Mouse (Mus musculus) midbrain, embryonic 15.5 days (tissue): Measurements from ENCODE around the gene Ctnnb1. TPM values are rescaled to one million over a fixed set of nuclear protein-coding genes. Genes with fewer than 3 reads are reported as not detected.
"Not testable (repeated sequence)": the region's sequence is repeated elsewhere in the genome, so short reads cannot be mapped to it uniquely, and the experiment has no call there.

ENCODE experiments used
- ATAC-seq: fragments of 200-750 bp; cut with Nextera tagmentation; replicated peaks from 2 replicates; pipeline ENCODE4 v1.8.0; 2017; ENCODE audit warnings: moderate TSS enrichment
- H3K27ac ChIP-seq: fragments of 300-500 bp; sonication (generic); 2 replicates; pipeline ENCODE4 v1.5.1; 2015; ENCODE audit warnings: mild to moderate bottlenecking, inconsistent platforms
- H3K27me3 ChIP-seq: fragments of 300-500 bp; sonication (generic); replicated peaks from 2 replicates; pipeline ENCODE4 v1.6.1; 2015; ENCODE audit warnings: inconsistent platforms
- H3K36me3 ChIP-seq: fragments of 300-500 bp; sonication (generic); replicated peaks from 2 replicates; pipeline ENCODE4 v1.6.1; 2015; ENCODE audit warnings: inconsistent platforms
- H3K4me1 ChIP-seq: fragments of 300-500 bp; sonication (generic); 2 replicates; pipeline ENCODE4 v1.6.1; 2015; ENCODE audit warnings: inconsistent platforms
- H3K4me2 ChIP-seq: fragments of 300-500 bp; sonication (generic); 2 replicates; pipeline ENCODE4 v1.6.1; 2015; ENCODE audit warnings: inconsistent platforms, mild to moderate bottlenecking, moderate library complexity
- H3K4me3 ChIP-seq: fragments of 300-500 bp; sonication (generic); 2 replicates; pipeline ENCODE4 v1.5.1; 2015; ENCODE audit warnings: mild to moderate bottlenecking, inconsistent platforms
- H3K9ac ChIP-seq: fragments of 300-500 bp; sonication (generic); 2 replicates; pipeline ENCODE4 v1.6.1; 2015; ENCODE audit warnings: mild to moderate bottlenecking, inconsistent platforms
- H3K9me3 ChIP-seq: fragments of 300-500 bp; sonication (generic); 2 replicates; pipeline ENCODE4 v1.6.1; 2016; ENCODE audit warnings: inconsistent platforms
- WGBS: fragments of 180-500 bp; shearing (Covaris S2); methylation state at CpG from one replicate; pipeline ENCODE4 v1.1.7; 2015; ENCODE audit warnings: mixed read lengths; 5-methylcytosine and 5-hydroxymethylcytosine counted together
- polyA plus RNA-seq: library from polyadenylated mRNA; unstranded; fragments of >200 nt; fragmentation: Nextera tagmentation; extraction: Ambion mirVana; gene quantifications from 2 replicates; pipeline ENCODE4 v1.2.1, GENCODE M21; 2015

The Ctnnb1 gene
- polyA plus RNA-seq, 1 experiment from 2014 or later, result 517 TPM

DNA sequence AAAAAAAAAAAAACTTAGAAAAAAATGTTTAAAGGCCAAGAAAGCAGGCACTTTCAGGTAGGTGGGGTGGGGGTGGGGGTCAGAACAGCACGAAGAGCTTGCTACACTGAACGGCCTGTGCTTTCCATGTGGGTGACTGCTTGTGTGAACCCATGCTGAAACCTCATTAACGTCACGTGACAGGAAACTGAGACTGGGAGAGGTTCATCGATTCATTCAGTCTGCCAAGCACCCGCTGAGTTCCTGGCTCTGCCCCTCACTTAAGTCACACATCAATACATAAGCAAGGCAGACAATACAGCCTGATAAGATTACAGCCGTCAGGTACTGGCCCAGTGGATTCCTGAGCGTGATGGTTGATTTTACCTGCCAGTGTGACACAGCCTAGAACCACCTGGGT, 26.5 kb upstream of the Ctnnb1 start:
- no peak for ATAC-seq
- Histone ChIP-seq H3K4me2 (no peak overlapping the region), H3K9ac (no peak overlapping the region), H3K4me3 (no peak overlapping the region), H3K4me1 (no peaks in the 10 kb centered on the region), H3K36me3 (no peaks in the 10 kb centered on the region), H3K9me3 (no peaks in the 10 kb centered on the region), H3K27ac (no peak overlapping the region), H3K27me3 (no peaks in the 10 kb centered on the region)
- 78% methylated on average over 8 of the region's 8 CpGs for WGBS

DNA sequence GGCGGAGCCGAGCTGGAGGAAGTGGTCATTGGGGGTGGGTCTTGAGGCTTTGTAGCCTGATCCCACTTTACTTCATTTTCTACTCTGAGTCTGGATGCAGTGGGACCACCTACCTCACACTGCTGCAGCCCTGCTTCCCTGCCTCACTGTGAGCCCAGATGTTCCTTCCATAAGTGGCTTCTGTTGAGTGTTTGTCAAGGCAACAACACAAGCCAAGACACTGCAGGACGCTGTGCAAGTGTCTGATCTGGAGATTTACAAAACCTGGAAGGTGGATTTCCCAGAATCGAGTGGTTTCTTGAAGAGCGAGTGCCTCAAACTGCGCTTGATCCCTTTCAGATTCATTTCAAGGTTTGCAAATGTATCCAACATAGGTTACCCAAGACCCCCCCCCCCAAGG, 20.6 kb upstream of the Ctnnb1 start:
- WGBS, result 85% methylated on average over 6 of the region's 6 CpGs
- no peaks in the 10 kb centered on the region for H3K27me3 ChIP-seq
- no peak overlapping the region for H3K9ac ChIP-seq
- no peak overlapping the region for H3K27ac ChIP-seq
- H3K4me1 ChIP-seq, result no peaks in the 10 kb centered on the region
- H3K9me3 ChIP-seq, result no peaks in the 10 kb centered on the region
- H3K4me3 ChIP-seq, result no peak overlapping the region
- H3K4me2 ChIP-seq, result no peak overlapping the region
- ATAC-seq, result no peak
- no peaks in the 10 kb centered on the region for H3K36me3 ChIP-seq

DNA sequence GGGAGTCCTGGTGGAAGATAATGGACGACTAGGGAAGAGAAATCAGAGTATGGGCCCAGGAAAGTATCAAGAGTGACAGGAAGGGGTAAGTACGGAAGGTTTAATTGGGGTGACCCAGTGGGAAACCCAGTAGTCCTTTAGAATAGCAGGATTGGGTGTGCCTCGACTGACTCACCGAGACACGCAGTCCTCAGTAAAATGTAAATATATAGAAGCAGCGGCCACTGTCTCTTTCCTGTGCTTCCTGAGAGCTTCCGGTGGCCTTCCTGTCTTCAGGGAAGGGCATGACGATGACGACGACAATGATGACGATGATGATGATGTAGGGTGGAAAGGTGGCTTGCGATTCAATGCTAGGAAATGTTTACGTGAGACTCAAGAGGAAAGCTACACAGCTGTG, 15.9 kb upstream of the Ctnnb1 start:
- H3K27me3 ChIP-seq, result no peaks in the 10 kb centered on the region
- no peaks in the 10 kb centered on the region for H3K36me3 ChIP-seq
- H3K4me3 ChIP-seq, result no peak overlapping the region
- no peak for ATAC-seq
- no peak overlapping the region for H3K9ac ChIP-seq
- no peak overlapping the region for H3K27ac ChIP-seq
- no peak overlapping the region for H3K4me2 ChIP-seq
- H3K9me3 ChIP-seq, result no peaks in the 10 kb centered on the region
- H3K4me1 ChIP-seq, result no peaks in the 10 kb centered on the region
- 85% methylated on average over 13 of the region's 13 CpGs for WGBS

DNA sequence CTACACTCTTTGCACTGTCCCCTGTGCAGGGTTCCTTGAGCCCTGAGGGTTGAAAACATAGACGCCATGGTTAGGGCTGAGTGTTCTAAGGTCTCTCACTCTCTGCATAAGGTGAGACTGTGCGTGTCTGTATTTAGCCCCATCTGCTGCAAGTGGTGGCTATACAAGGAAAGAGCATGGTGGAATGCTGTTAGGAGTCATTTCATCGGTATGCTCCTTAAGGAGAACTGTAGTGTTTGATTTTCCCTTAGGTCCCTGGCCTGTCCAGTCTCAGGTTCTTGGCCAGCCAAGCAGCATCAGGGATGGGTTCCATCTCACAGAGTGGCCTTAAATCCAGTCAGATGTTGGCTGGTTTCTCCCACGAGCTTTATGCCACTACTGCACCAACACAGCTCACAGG, 14.6 kb upstream of the Ctnnb1 start:
- Histone ChIP-seq H3K4me1 (no peaks in the 10 kb centered on the region), H3K4me3 (no peak overlapping the region), H3K4me2 (no peak overlapping the region), H3K9me3 (no peaks in the 10 kb centered on the region), H3K27ac (no peak overlapping the region), H3K36me3 (no peaks in the 10 kb centered on the region), H3K27me3 (no peaks in the 10 kb centered on the region), H3K9ac (no peak overlapping the region)
- no peak for ATAC-seq
- 94% methylated on average over 4 of the region's 4 CpGs for WGBS

DNA sequence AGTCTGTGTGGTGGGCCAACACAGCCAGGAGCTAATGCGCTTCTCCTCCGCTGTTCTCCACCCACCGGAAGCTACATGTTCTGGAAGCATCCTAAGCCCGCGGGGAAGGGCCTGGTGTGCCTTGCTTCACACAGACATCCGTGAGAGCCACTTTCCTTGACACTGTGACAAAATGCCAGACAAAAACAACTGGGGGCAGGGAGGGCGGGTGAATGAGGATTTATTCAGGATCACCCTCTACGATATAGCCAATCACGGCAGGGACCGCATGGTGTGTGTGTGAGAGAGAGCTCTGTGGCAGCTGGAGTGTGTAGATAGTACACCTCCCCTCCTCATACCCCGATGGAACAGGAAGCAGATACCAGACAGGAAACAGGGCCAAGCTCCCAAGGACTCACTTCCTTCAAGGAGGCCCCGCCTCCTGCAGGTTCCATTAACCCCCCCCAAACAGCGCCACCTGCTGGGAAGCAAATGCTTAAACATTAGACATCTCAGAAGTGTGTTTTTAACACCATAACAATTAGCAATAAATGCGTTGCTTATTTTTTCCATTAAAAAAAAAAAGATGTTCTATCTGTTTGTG, 14.0 kb upstream of the Ctnnb1 start:
- WGBS, result 86% methylated on average over 14 of the region's 14 CpGs
- ATAC-seq, result no peak
- Histone ChIP-seq H3K9ac (no peak overlapping the region), H3K4me3 (no peak overlapping the region), H3K27ac (no peak overlapping the region), H3K4me1 (no peaks in the 10 kb centered on the region), H3K27me3 (no peaks in the 10 kb centered on the region), H3K36me3 (no peaks in the 10 kb centered on the region), H3K4me2 (no peak overlapping the region), H3K9me3 (no peaks in the 10 kb centered on the region)

DNA sequence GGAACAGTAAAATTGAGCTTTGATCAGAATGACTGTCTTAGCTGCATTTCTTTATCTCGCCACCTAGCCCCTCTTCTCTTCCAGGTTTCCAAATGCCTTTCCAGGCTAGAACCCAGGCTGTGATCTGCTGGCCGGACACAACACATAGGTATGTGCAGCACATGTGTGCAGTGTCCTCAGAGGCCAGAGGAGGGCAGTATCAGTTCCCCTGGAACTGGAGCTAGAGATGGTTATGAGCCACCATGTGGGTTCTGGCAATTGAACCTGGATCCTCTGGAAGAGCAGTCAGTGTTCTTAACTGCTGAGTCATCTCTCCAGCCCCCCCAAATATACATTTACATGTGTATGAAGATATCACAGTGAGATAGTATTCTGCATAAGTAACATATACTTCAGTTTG, 11.4 kb upstream of the Ctnnb1 start:
- 98% methylated on average over 2 of the region's 2 CpGs for WGBS

DNA sequence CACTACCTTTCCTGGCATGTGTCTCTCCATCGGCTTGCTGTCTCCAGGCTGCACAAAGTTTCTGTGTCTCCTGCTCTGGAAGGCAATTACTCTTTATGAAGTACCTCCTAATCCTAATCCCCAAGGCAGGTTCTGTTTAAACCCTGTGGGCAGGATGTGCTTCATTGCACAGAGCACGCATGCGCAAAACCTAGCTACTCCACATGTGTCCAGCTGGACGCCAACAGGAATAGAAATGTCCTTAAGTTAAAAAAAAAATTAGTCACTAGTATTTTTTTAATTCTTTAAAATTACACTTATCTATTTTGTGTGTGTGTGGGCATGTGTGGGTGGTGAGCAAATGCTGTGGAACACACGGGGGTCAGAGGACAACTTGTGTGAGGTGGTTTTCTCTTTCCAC, 10.8 kb upstream of the Ctnnb1 start:
- WGBS, result 70% methylated on average over 5 of the region's 5 CpGs
- H3K4me2 ChIP-seq, result no peak overlapping the region
- no peak overlapping the region for H3K9ac ChIP-seq
- no peak overlapping the region for H3K4me3 ChIP-seq
- H3K4me1 ChIP-seq, result no peaks in the 10 kb centered on the region
- no peaks in the 10 kb centered on the region for H3K27me3 ChIP-seq
- H3K36me3 ChIP-seq, result no peaks in the 10 kb centered on the region
- H3K27ac ChIP-seq, result no peak overlapping the region
- no peaks in the 10 kb centered on the region for H3K9me3 ChIP-seq
- ATAC-seq, result no peak

More for the DNA sequence above, 11.4 kb upstream of the Ctnnb1 start:
- not testable (repeated sequence) for H3K36me3 ChIP-seq, H3K27me3 ChIP-seq, H3K9ac ChIP-seq, ATAC-seq, H3K4me1 ChIP-seq, H3K4me3 ChIP-seq, H3K9me3 ChIP-seq, H3K4me2 ChIP-seq, H3K27ac ChIP-seq

DNA sequence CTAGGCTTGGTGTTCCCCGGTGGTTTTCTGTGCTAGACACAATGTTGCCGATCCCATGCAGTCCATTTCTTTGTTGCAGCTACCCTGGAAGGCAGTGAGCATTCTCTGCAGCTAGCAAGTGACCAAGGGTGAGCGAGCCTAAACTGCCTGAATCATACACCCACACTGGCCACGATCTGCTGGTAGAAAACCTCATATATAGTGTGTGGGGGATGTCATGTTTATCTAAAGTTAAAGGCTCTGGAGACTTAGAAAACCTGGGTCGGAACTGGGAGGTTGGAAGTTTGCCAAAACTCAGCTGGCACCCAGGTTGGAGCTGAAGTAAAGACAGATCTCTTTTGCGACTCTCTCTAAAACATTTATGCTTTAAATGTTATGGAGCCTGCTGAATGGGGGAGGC, 10.4 kb upstream of the Ctnnb1 start:
- H3K9ac ChIP-seq, result no peak overlapping the region
- no peak for ATAC-seq
- H3K4me2 ChIP-seq, result no peak overlapping the region
- no peaks in the 10 kb centered on the region for H3K27me3 ChIP-seq
- H3K4me3 ChIP-seq, result no peak overlapping the region
- no peaks in the 10 kb centered on the region for H3K9me3 ChIP-seq
- no peak overlapping the region for H3K27ac ChIP-seq
- H3K4me1 ChIP-seq, result no peaks in the 10 kb centered on the region
- WGBS, result 50% methylated on average over 6 of the region's 6 CpGs
- no peaks in the 10 kb centered on the region for H3K36me3 ChIP-seq

DNA sequence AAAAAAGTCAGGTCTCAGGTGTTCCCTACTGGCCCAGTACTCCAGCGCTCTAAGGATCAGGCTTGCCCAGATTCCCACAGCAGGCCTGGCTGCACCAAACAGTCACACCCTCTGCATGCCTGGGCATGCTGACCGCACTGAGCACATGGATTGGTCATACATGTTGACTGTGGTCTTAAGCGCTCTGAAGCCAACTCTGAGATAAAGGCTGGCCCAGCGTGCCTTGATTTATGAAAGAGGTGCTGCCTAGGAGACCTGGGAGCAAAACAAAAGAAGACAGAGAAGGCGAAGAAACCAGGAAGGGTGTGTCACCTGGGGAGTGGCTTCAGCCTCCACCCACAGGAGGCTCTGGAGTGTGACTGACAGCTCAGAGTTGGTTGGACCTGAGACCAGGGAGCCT, 9.9 kb upstream of the Ctnnb1 start:
- H3K27ac ChIP-seq, result no peak overlapping the region
- H3K4me3 ChIP-seq, result no peak overlapping the region
- no peaks in the 10 kb centered on the region for H3K27me3 ChIP-seq
- H3K4me2 ChIP-seq, result no peak overlapping the region
- WGBS, result 87% methylated on average over 5 of the region's 5 CpGs
- H3K4me1 ChIP-seq, result no peaks in the 10 kb centered on the region
- ATAC-seq, result no peak
- no peak overlapping the region for H3K9ac ChIP-seq
- H3K9me3 ChIP-seq, result no peaks in the 10 kb centered on the region
- no peaks in the 10 kb centered on the region for H3K36me3 ChIP-seq

DNA sequence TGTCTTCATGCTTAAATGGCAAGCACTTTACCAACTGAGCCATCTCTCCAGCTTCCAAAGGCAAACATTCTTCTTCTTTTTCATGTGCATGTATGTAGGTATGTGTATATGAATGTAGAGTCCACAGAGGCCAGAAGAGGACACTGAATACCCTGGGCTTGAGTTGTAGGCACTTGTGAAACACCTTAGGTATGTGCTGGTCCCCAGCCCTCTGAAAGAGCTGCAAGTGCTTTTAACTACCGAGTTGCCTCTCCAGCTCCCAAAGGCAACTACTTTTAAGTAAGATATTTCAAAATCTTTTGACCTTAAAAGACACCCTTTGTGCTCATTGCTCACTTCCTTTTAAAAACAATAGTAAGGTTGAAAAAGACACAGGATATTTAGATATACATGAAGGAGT, 2.9 kb upstream of the Ctnnb1 start:
- Histone ChIP-seq H3K4me2 (no peak overlapping the region), H3K9ac (no peak overlapping the region), H3K27ac (no peak overlapping the region), H3K36me3 (no peaks in the 10 kb centered on the region), H3K4me3 (no peak overlapping the region), H3K9me3 (no peaks in the 10 kb centered on the region), H3K27me3 (no peaks in the 10 kb centered on the region), H3K4me1 (peaks cover 5% of the 10 kb centered on the region; the same call in 1 of the 2 replicates)
- 61% methylated on average over 1 of the region's 1 CpGs for WGBS
- no peak for ATAC-seq

DNA sequence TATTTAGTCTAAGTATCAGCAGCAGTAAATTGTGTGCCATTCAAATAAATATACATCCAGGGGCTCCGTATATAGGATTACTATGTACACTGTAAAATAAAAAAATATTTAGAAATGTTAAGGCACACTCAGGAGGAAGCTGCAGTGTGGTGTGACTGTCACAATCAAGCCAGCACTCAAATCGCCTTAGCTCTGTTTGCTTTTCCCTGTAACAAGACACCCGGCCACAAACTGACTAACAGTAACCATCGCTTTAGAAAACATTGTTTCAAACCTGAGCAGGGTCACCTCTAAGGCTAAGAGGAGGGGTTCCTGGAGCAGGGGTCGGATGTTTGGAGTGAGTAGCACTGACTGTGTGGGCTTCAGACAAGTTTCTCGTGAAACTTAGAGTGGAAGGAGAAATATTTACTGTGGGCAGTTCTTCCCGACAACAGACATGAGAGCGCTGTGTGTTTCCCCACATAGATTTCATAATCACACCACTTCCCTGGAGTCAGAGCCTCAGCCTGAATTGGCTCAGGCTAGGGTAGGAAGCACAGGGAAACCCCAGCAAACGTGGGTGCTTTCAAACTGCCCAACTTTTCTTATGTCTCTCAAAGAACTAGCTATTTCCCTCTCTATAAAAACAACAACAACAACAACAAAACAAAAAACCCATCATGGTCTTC, 1.9 kb upstream of the Ctnnb1 start:
- Histone ChIP-seq H3K4me3 (no peak overlapping the region), H3K27me3 (no peaks in the 10 kb centered on the region), H3K9ac (no peak overlapping the region), H3K4me2 (no peak overlapping the region), H3K9me3 (no peaks in the 10 kb centered on the region), H3K36me3 (no peaks in the 10 kb centered on the region), H3K27ac (no peak overlapping the region), H3K4me1 (peaks cover 5% of the 10 kb centered on the region; the same call in 1 of the 2 replicates)
- 25% methylated on average over 9 of the region's 9 CpGs for WGBS
- ATAC-seq, result no peak

DNA sequence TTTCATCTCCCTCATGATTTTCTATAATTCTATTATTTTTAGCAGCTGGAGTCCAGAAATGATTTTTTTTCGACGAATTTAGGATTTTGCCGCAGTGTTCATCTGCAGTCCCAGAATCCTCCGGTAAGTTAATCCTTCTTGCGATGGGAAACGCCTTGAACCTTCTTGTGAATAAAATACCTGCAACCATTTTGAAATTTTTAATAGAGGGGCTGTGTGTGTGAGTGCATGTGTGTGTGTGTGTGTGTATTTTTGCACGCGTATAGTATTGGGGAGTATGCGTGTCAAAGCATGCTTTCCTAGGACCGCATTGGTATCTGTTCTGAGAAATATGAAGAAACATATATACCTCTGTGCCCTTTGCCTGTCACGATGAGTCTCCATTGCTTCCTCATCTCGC, 1.0 kb downstream of the Ctnnb1 start:
- no peak for ATAC-seq
- Histone ChIP-seq H3K9me3 (no peaks in the 10 kb centered on the region), H3K36me3 (no peaks in the 10 kb centered on the region), H3K9ac (peak overlapping the region; percentile 25), H3K27ac (peak overlapping the region; percentile 82), H3K4me2 (peak overlapping the region; percentile 47), H3K4me1 (peaks cover 19% of the 10 kb centered on the region), H3K4me3 (peak overlapping the region; percentile 30), H3K27me3 (no peaks in the 10 kb centered on the region)
- 60% methylated on average over 12 of the region's 12 CpGs for WGBS

DNA sequence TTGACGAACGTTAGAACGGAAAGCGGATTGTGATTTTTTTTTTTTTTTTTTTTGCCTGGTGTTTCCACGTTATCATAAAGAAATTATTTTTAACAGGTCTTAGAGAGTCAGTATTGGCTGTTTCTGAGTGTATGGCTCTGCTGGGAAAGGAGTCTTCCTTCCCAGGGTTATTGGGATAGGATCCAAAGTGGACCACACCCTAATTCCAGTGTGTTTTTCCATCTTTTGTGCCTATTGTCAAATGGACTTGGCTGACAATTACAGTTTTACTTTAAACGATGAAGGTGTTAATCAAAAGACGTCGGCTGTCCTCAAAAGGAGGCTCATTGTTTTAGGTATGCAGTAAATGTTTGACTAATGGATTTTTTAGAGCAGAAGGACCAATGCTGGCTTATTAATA, 1.8 kb downstream of the Ctnnb1 start:
- H3K27ac ChIP-seq, result peak overlapping the region; percentile 82
- H3K9ac ChIP-seq, result peak overlapping the region; percentile 25; the same call in 1 of the 2 replicates
- no peaks in the 10 kb centered on the region for H3K27me3 ChIP-seq
- peaks cover 27% of the 10 kb centered on the region for H3K4me1 ChIP-seq
- no peaks in the 10 kb centered on the region for H3K9me3 ChIP-seq
- no peaks in the 10 kb centered on the region for H3K36me3 ChIP-seq
- H3K4me2 ChIP-seq, result peak overlapping the region; percentile 47
- 46% methylated on average over 8 of the region's 8 CpGs for WGBS
- peak overlapping the region; percentile 30 for H3K4me3 ChIP-seq
- no peak for ATAC-seq
